Mouse (Mus musculus) urinary bladder, postnatal 10 days (tissue): ENCODE measurements at regions not wholly inside any gene's neighbourhood (a gene's known extent, or its start where the extent isn't known, plus 50 kb on each side); places are given as distances from the start of the nearest gene placed in this dataset.
"Not testable (repeated sequence)": the region's sequence is repeated elsewhere in the genome, so short reads cannot be mapped to it uniquely, and the experiment has no call there.

ENCODE experiments used
- DNase-seq: peaks from one replicate; pipeline ENCODE4 v3.0.0; 2022; ENCODE audit warnings: low spot score

DNA sequence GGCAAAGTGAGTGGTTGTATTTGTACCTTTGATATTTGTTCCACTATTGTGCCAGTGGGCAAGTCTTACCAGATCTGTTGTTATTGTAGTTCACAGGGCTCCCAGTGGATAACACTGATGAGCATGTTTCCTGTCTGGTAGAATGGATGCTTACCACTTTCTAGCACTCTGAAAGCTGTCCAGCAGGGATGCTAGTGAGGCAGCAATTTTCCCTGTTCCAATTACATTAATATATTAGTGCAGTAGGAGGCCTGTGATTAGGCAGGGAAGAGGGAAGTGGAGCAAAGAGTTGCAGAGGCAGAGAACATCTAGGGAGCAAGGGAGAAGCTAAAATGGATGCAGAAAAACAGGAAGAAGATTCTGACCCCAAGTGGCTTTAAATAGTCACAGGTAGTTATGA is 348.0 kb downstream of the Adam29 start:
- DNase-seq = not testable (repeated sequence)

DNA sequence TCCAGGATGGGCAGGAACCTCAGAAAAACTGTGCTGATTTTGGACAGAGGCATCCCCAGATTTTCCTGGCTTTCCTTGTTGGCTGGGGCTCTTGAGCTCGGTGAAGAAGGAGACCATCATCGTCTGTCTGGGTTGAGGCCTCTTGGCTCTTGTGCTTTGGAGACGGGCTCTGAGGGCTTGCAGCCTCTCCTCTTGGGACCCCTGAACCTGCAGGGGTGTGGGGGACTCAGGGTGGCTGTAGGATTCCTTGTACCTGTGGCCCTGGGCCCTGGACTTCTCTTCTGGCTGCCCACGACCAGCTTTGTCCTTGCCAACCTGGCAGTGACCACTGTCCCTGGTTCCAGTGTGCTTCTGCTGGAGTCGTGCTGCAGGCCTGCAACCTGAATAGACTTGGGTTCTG is 367.9 kb downstream of the Adam29 start:
- no peak for DNase-seq

DNA sequence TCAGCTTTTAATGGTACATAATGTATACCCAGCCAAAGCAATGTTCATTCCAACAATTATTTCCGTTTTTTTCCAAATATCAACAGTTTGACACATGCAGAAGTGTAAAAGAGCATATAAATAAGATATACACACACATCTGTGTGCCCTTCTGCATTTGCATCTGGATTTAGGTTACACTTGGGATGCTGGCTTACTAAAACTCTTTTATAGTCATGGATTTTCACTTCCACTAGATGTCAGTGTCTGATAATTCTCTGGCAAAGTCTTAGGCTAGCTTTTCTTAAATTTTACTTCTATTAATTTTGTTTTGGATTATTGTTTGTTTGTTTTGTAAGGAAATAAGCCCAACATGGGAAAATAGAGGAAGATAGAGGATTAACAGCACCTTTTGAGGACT is 377.4 kb downstream of the Adam29 start:
- not testable (repeated sequence) for DNase-seq

DNA sequence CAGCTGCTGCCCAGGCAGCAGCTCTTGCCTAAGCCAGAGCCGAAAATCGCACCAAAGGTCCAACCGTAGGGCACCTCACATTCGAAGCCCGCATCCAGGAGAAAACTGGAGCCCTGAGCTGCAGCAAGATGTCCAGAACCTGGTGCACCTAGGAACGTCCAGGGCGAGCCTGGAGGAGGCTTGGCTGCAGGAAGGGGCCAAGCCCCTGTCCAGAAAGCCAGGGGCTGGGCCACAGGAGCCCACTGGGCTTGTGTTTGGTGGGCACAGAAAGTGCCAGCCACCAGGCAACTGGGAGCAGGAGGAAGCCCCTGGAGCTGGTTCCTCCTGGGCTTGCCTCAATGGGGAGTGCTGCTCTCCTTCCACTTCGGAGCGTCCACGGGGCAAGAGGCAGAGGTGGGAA is 387.6 kb downstream of the Adam29 start:
- peak; percentile 27 for DNase-seq

DNA sequence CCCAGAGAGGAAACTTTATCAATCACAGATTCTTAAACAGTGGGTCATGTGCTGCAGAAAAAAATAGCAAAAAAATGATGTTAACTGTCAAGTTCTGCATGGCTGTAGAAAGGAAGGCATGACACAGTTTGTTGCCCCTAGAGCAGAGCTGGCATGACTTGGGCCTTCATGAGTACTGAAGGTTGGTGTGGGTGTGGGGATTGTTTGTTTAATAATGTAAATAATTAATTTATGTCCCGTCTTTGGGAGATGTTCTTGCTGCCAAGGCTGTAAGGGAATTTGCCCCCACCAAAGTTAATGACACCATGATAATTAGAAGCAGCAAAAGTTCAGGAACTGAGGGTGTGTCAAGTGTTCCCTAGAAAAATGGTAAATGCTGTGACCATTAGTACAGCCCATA is 429.4 kb downstream of the Adam29 start:
- no peak for DNase-seq

DNA sequence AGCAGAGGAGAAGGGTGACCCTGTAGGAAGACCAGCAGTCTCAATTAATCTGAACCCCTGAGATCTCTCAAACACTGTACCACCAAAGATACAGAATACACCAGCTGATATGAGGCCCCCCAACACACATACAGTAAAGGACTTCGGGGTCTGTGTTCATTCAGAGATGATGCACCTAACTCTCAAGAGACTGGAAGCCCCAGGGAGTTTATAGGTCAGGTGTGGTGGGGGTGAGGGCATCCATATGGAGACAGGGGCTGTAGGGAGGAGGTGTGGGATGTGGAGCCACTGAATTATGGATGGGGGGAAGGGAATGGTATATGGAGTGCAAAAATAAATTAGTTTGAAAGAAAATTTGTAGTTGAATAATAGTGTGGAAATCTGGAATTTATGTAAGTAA is 429.8 kb downstream of the Adam29 start:
- peak; percentile 11 for DNase-seq

DNA sequence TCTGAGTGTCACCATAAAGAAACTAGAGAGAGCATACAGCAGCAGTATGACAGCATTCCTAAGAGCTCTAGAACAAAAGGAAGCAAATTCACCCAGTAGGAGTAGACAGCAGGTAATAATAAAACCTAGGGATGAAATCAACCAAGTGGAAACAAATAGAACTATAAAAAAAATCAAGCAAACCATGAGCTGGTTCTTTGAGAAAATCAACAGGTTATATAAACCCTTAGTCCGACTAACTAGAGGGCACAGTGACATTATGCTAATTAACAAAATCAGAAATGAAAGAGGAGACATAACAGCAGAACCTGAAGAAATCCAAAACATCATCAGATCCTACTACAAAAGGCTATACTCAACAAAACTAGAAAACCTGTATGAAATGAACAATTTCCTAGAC is 434.4 kb downstream of the Adam29 start:
- DNase-seq = no peak

DNA sequence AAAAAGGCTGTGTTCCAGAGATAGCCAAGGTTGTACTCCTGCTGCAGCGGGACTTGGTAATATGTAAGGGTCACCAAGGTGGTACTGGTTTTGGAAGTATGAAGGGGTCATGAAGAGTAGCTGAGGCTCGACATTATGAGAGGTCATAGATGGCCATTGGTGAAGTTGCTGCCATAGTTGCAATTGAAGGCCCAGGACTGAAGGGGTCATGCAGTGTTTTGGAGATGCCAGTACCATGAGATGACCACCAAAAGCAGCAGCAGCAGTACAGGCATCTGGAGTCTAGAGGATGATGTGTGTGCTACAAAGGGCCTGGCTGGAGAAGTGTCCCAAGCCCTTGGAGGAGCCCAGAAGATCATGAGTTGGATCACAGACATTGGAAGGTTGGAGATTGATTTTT is 440.0 kb downstream of the Adam29 start:
- not testable (repeated sequence) for DNase-seq

DNA sequence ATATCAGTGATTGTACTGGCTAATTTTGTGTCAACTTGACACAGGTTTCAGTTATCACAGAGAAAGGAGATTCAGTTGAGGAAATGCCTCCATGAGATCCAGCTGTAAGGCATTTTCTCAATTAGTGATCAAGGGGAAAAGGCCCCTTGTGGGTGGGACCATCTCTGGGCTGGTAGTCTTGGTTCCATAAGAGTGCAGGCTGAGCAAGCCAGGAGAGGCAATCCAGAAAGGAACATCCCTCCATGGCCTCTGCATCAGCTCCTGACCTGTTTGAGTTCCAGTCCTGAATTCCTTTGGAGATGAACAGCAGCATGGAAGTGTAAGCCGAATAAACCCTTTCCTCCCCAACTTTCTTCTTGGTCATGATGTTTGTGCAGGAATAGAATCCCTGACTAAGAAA is 440.8 kb downstream of the Adam29 start:
- DNase-seq = not testable (repeated sequence)

DNA sequence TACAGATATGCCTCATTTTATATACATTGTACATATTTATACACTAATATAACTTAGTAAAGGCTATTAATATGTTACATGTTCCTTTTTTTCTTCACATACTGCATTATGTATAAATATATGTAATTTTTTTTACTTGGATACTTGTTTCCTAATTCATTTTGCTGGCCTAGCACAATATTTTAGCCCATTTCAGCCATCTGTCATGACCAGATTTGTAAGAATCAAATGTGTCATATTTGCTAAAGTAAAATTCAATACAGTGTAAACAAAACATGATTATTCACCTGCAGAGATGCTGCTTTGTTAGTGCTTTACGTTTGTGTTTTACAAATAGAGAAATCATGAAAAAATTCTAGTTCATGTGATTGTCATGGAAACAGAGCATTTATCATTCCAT is 441.3 kb downstream of the Adam29 start:
- DNase-seq = no peak

DNA sequence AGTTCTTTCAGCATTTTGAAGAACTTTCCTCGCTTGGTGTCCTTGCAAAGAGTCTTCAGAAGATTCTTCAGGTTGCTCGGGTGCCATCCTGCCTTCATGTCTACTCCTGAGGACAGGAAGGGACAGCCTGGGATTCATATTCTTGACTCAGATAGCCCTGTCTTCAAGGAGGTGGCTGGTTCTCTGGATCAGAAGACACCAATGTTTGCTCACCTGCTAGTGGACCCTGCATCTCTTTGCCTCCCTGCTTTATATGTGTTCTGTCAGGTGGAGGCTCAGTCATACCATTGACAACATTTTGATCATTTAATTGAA is 441.9 kb downstream of the Adam29 start:
- DNase-seq = peak; percentile 11

DNA sequence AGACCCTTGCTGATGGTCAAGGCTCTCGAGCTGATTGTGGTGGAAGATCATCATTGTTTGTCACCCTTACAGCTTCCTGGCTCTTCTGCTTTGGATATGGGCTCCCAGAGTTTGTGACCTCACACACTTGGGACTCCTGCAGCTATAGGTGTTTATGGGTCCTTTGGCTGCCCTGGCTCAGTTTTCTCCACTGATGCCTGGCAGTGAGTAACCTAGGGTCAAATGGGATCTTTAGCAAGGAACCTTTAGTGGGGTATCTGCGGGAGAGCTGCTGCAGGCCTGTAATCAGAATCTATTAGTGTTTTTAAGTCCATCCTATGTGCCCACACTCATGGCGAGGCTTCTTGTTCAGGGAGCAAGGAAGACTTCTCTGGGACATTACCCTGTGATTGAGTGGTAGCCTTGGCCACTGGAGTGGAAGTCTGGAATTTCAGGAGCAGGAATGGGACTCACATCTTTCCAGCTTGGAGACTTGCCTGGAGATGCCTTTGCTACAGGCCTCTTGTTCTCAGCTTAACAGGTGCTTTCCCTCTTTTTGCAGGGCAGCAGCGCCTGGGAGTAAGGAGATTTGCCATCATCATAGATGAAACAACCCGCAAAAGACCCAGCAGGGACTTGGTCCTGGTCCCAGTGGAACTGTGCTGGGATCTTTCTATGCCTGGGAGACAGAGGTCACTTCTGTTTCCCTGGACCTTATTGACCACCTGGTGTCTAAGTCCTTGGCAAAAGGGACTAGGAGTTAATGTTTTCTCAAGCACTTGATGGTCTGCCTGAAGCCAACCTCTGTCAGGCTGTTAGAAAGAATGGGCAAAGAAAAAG is 442.5 kb downstream of the Adam29 start:
- peak; percentile 12 for DNase-seq

DNA sequence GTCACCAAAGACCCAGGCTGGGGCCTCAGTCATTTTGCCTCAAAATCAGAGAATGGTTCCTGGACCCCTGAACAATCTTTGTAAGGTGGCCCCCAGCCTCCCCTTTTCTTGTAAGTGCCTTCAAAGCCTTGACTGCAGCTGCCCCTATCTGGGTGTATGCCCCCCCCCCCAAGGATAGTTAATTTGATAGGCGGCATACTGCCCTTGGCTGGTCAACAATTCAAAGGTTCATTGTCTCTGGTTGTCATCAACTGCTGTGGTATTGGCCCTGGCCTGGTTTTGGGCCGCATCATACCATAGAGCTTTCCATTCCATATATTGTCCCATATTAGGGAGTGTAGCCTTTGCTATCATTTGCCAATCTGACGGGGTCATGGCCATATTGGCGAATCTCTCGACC is 446.0 kb downstream of the Adam29 start:
- DNase-seq = not testable (repeated sequence)

DNA sequence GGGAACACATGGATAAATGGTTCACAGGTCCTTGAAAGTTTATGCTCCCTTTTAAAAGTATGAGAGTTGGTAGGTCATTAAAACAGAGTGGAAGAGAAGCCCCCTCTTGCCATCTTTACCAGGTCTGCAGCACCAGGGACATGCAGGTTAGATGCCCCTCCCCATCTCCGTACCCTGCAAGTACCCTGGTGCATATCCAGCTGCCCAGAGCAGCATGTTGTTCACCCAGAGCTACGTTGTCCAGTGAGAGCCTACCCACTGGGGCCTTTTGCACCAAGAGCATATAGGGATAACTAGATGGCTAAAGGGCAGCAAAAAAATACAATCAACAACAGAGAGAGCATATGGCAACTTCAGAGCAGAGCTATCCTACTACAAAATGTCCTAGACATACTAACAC is 449.3 kb downstream of the Adam29 start:
- peak; percentile 10 for DNase-seq
